Mouse (Mus musculus): ENCODE results near the gene Olfr1034.
A peak's percentile ranks its signal among the peaks of the same experiment; 100 is the strongest.
"Not testable (repeated sequence)": the region's sequence is repeated elsewhere in the genome, so short reads cannot be mapped to it uniquely, and the experiment has no call there.

Olfr1034 gene

GRCm38 (mm10) chr2:86045561-86045960 is at the start of gene Olfr1034:
Gene Olfr1034, plus strand, starts transcription at chr2:86045861.
- DNase-seq (ENCODE audit: extremely low spot score, low spot score), result no peak

DNA sequence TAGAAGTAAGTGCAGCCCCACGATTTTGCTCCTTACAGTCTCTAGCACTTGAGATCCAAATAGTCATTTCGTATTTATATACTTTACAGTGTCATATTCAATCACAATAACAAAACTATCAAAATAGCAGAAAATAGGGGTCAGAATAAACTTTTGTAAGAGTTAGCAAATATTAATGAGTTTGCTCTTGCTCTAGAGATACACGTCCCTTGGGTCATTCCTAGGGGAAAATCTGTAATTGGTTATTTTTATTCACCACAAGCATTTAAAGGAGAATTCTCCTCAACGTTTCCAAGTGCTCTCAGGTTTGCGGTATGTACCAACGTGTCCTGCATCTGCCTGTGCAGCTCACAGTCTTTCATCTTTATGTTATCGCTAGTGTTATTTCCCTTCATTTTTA is 40.4 kb upstream of the Olfr1034 start, which contains the start of gene Olfr1032:
Olfr1032 (plus strand) TSS at position 301 of the 400 bp plus-strand sequence.
- DNase-seq (ENCODE audit: extremely low spot score, low spot score), result no peak

DNA sequence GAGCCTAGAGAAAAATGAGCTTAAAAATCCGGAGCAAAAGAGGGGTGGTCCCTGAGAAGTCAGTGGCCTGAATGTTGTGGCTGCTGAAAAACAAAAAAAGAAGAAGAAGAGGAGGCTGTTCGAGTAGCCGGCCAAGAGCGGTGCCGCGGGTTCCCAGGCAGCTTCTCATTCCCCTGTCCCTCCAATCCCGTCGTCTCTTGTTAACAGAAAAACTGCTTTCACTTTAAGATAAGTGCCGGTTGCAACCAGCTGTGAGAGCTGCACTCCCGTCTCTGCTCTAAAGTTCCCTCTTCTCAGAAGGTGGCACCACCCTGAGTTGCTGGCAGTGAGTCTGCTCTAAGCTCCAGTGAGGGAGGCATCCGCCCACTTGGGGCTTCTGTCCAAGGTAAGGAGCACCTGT is 25.3 kb upstream of the Olfr1034 start, which contains the start of gene Olfr1033:
Olfr1033 (plus strand) TSS at position 228 of the 400 bp plus-strand sequence.
- peak; percentile 16 for DNase-seq (ENCODE audit: extremely low spot score, low spot score)

- not testable (repeated sequence) for DNase-seq (ENCODE audit: extremely low spot score, low spot score)
These were observed 24.1 kb upstream of the Olfr1034 start for GRCm38 (mm10) chr2:86021518-86021917.

- not testable (repeated sequence) for DNase-seq (ENCODE audit: extremely low spot score, low spot score)
These were observed 5.1 kb downstream of the Olfr1034 start for GRCm38 (mm10) chr2:86050777-86051176.

GRCm38 (mm10) chr2:86063766-86064165 is 18.1 kb downstream of the Olfr1034 start:
- DNase-seq (ENCODE audit: extremely low spot score, low spot score), result not testable (repeated sequence)

GRCm38 (mm10) chr2:86070189-86070588 is 24.5 kb downstream of the Olfr1034 start:
- no peak for DNase-seq (ENCODE audit: extremely low spot score, low spot score)

- not testable (repeated sequence) for DNase-seq (ENCODE audit: extremely low spot score, low spot score)
These were observed 28.0 kb downstream of the Olfr1034 start, which contains the start of gene Olfr1036 for GRCm38 (mm10) chr2:86073692-86074091. Gene Olfr1036, plus strand, starts transcription at chr2:86073992.

DNA sequence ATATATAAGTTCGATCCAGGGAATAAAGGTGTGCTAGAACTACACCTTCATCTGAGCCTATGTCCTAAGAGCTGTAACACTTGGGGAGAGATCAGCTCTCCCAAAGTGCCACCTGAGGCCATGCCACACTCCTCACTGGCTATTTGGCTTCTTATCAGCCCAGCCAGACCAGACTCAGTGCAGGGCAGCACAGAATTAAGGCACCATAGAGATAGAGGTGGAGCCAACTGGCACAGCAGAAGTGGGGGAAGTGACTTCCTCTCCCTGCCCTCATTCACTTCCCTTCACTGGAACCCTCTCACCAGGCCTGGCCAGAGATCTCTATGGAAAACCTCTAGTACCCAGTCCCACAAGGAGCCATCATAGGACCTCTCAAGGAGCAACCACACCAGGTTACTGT is 34.8 kb downstream of the Olfr1034 start:
- DNase-seq (ENCODE audit: extremely low spot score, low spot score), result not testable (repeated sequence)

DNA sequence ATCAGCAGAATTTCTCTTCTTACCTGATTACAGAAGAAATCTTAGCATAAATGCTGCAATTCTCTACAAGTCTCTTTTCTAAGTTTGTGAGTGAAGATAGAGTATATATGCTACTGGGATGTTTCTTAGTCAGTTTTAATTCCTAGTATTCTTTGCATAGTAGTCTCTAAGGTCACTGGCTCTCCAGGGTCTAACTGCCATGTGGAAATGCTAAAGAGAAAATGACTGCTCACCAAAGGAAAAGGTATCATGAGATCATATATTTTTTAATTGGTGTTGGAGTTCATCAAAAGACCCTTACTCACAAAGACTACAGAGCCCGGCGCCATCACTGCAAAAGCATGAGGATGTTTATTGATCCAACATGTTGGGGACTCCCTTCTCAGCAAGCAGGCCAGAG is 41.6 kb downstream of the Olfr1034 start, which contains the start of gene Olfr1037:
Olfr1037 (minus strand) TSS at position 101 of the 400 bp plus-strand sequence.
- no peak for DNase-seq (ENCODE audit: extremely low spot score, low spot score)
